Mouse (Mus musculus) liver, embryonic 14.5 days (tissue): ENCODE data around the gene Hist1h2bj.

Experiments
- CTCF ChIP-seq: IDR thresholded peaks from 2 replicates; pipeline ENCODE4 v1.5.1; 2016; ENCODE audit warnings: antibody characterized with exemption, low read depth, control low read depth
- EP300 ChIP-seq: IDR thresholded peaks from 2 replicates; pipeline ENCODE4 v1.6.1; 2016; ENCODE audit warnings: antibody characterized with exemption, low read depth

GRCm38 (mm10) chr13:22015479-22016450, 27.2 kb upstream of the Hist1h2bj start:
- TF ChIP-seq CTCF (peak; percentile 22), EP300 (no peak)
